Mouse (Mus musculus) kidney, adult 2 months (tissue): ENCODE measurements around the gene Abt1.

ENCODE experiments used
- CTCF ChIP-seq: fragments of 200-500 bp; conservative IDR thresholded peaks from 2 replicates; pipeline ENCODE4 v1.5.1; 2011; ENCODE audit warnings: low read depth, mild to moderate bottlenecking, control low read depth, low read length, moderate library complexity, mixed read lengths; ENCODE audit not compliant: insufficient read depth, insufficient read length
- POLR2A ChIP-seq: fragments of 200-500 bp; IDR thresholded peaks from one replicate; pipeline ENCODE4 v1.6.1; 2011; ENCODE audit warnings: low read depth, low read length, control low read depth

DNA sequence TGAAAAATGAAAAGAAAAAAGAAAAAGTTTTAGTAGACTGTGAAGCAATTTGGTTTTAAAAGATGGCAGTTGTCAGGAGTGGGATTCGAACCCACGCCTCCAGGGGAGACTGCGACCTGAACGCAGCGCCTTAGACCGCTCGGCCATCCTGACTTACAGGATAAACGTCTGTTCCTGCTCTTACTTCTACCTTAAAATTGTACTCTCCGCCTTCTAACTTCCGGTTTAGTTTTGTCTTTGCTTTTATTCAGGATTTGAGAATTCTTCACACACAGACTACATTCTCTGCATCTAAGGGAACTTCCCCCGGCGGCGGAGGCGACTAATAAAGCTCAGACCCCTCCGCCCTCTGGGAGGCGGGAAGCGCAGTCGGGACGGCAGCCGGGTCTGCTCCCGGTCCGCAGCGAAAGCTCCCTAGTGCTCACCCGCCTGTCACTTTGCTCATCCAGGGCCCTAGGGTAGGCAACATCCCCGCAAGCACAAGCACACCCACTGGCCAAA, 29.7 kb upstream of the Abt1 start:
- TF ChIP-seq POLR2A (no peak), CTCF (no peak)
